Comparison of ENCODE assay signal across 11 mouse cellular contexts in the genomic region with DNA sequence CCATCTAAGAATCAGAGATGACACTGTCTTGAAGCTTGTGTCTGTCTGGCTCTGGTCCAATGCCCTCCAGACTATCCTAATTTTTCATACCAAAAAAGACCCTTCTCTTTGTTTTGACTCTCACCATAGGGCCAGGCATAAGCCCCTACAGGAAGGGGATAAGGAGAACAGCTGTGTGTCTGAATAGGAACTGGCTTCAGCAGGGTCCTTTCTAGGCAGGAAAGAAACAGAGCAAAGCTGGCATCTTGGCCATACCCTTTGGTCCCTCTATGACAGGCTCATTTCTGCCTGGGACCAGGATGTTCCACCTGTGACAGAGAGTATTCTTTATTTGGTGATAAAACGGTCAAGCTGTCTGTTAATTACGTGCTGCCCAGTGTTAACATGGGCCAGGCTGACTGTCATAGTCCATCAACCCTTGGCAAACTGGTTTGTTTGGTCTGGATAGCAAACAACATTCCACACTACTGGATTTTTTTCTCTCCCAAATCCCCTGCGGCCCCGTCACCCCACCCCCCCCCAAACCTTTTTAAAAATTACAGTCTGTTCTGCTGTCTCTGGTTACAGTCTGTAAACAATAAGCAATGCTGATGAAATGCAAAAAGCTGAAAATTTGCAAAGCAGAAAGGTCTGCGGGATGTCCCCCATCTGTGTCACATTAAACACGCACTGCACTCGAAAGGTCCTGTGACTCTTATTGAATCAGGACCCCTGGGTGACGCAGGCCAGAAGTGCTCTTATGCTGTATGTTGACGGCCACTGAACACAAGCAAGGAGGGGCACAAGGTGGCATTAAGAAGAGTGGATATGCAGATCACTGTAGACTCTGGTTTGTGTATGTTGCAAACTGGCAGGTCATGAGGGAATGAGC.
DNase-seq lines count a peak whose midpoint lies in the region; ATAC-seq and TF ChIP-seq lines count a peak whose summit lies in the region.
"Had no signal": no experiment of that assay in that cellular context is flagged by ENCODE, and none has a peak within 500 bp of the region (broad histone marks: within the 10 kb centered on the region; RNA-seq: fewer than 3 reads in every experiment).

No protein-coding gene starts in this region.

- H3K4me2 ChIP-seq in intestine, embryonic 15.5 days (replicated peaks), result no peak overlapping the region
- no peak overlapping the region for H3K4me2 ChIP-seq in intestine, postnatal 0 days (replicated peaks; ENCODE audit: low read depth)
- H3K4me2 ChIP-seq in forebrain, embryonic 16.5 days (ENCODE audit: low read length), result no peak overlapping the region
- H3K4me2 ChIP-seq: heart, embryonic 15.5 days had no signal

- H3K4me1 ChIP-seq in intestine, embryonic 15.5 days (replicated peaks), result peaks cover 18% of the 10 kb centered on the region
- H3K4me1 ChIP-seq in intestine, postnatal 0 days (replicated peaks; ENCODE audit: control insufficient read depth, insufficient read depth, low read length), result no peaks in the 10 kb centered on the region
- peaks cover 5% of the 10 kb centered on the region for H3K4me1 ChIP-seq in forebrain, embryonic 16.5 days (replicated peaks; ENCODE audit: control insufficient read depth, insufficient read depth, low read length)

- no peak overlapping the region for H3K9ac ChIP-seq in intestine, embryonic 15.5 days
- H3K9ac ChIP-seq in intestine, postnatal 0 days (ENCODE audit: low read depth, low read length), result no peak overlapping the region
- H3K9ac ChIP-seq in forebrain, embryonic 16.5 days (replicated peaks; ENCODE audit: low read depth, low read length), result no peak overlapping the region
- H3K9ac ChIP-seq: heart, embryonic 15.5 days had no signal

- peak; percentile 50 for DNase-seq in adipocyte (ENCODE audit: low spot score)
- peak; percentile 56 to 71 for DNase-seq in kidney, postnatal 36 days
- no peak for DNase-seq in gastrocnemius, postnatal 36 days
- DNase-seq in left cerebral cortex, adult 2 months (ENCODE audit: extremely low spot score in 1 of 2, low spot score in 2 of 2), result no peak
- DNase-seq: embryo, embryonic 11 days; retina, postnatal 1 day had no signal

- no peaks in the 10 kb centered on the region for H3K27me3 ChIP-seq in intestine, embryonic 15.5 days (replicated peaks)
- H3K27me3 ChIP-seq in intestine, postnatal 0 days (replicated peaks; ENCODE audit: control insufficient read depth, insufficient read depth, low read length), result no peaks in the 10 kb centered on the region
- H3K27me3 ChIP-seq in forebrain, embryonic 16.5 days (replicated peaks; ENCODE audit: control insufficient read depth, insufficient read depth, low read length), result no peaks in the 10 kb centered on the region
- H3K27me3 ChIP-seq: CH12.LX; heart, embryonic 15.5 days had no signal

- no peak for TF ChIP-seq CTCF in intestine, postnatal 0 days (IDR thresholded peaks at IDR 0.05; ENCODE audit: low read depth)
- no peak for TF ChIP-seq CTCF in left cerebral cortex, adult 2 months (IDR thresholded peaks at IDR 0.05)

- no peaks in the 10 kb centered on the region for H3K9me3 ChIP-seq in intestine, embryonic 15.5 days
- H3K9me3 ChIP-seq in intestine, postnatal 0 days (ENCODE audit: control insufficient read depth), result no peaks in the 10 kb centered on the region
- no peaks in the 10 kb centered on the region for H3K9me3 ChIP-seq in forebrain, embryonic 16.5 days (ENCODE audit: control insufficient read depth, low read length)
- H3K9me3 ChIP-seq: heart, embryonic 15.5 days had no signal

- H3K27ac ChIP-seq in intestine, embryonic 15.5 days, result no peak overlapping the region
- H3K27ac ChIP-seq in intestine, postnatal 0 days (ENCODE audit: low read depth, low read length), result no peak overlapping the region
- 0 out of 2 replicates have a peak overlapping the region, but pooled peaks have one; percentile 2 for H3K27ac ChIP-seq in forebrain, embryonic 16.5 days (ENCODE audit: low read length)
- no peak overlapping the region for H3K27ac ChIP-seq in left cerebral cortex, adult 2 months
- H3K27ac ChIP-seq: heart, embryonic 15.5 days had no signal

- 36% methylated on average over 9 of the region's 9 CpGs for WGBS in intestine, embryonic 15.5 days
- 51% methylated on average over 9 of the region's 9 CpGs for WGBS in intestine, postnatal 0 days
- 71% methylated on average over 9 of the region's 9 CpGs for WGBS in forebrain, embryonic 16.5 days

- intact Hi-C loops in gastrocnemius, postnatal 36 days (cut with DNase I), result no loop called here
- intact Hi-C loops in left cerebral cortex, adult 2 months (cut with DNase I), result no loop called here

- H3K4me3 ChIP-seq in intestine, embryonic 15.5 days (replicated peaks), result no peak overlapping the region
- H3K4me3 ChIP-seq in intestine, postnatal 0 days (ENCODE audit: low read depth, low read length), result no peak overlapping the region
- H3K4me3 ChIP-seq in forebrain, embryonic 16.5 days (replicated peaks; ENCODE audit: low read length), result no peak overlapping the region
- H3K4me3 ChIP-seq in left cerebral cortex, adult 2 months, result no peak overlapping the region
- H3K4me3 ChIP-seq: heart, embryonic 15.5 days had no signal

- H3K36me3 ChIP-seq in intestine, embryonic 15.5 days, result no peaks in the 10 kb centered on the region
- H3K36me3 ChIP-seq in intestine, postnatal 0 days (ENCODE audit: control insufficient read depth, insufficient read depth), result 0 out of 2 replicates have a peak, but pooled peaks cover 7% of the 10 kb centered on the region
- H3K36me3 ChIP-seq in forebrain, embryonic 16.5 days (ENCODE audit: control insufficient read depth, insufficient read depth), result no peaks in the 10 kb centered on the region
- H3K36me3 ChIP-seq: heart, embryonic 15.5 days had no signal

- peak; percentile 19; the same call in 1 of the 2 replicates for ATAC-seq in intestine, embryonic 15.5 days
- ATAC-seq in intestine, postnatal 0 days, result no peak
- peak; percentile 66 for ATAC-seq in forebrain, embryonic 16.5 days

Comparison
In these comparisons a context has a peak if more than half of its experiments do, and no peak if none do; other contexts are left out.
1. DNase-seq: peak in adipocyte (single experiment) and kidney, postnatal 36 days (2 of 2); none in gastrocnemius, postnatal 36 days (0 of 2) and left cerebral cortex, adult 2 months (0 of 2).